Mouse (Mus musculus) spleen, embryonic (tissue): ENCODE measurements around the gene Dpy19l3.

Experiments used
- CTCF ChIA-PET: fragments of 350-600 bp; sonication (Branson Sonifier 250); formaldehyde crosslinking; loops from one replicate; lab custom pipeline; 2022; lab: Charles Lee

Dpy19l3 gene

DNA sequence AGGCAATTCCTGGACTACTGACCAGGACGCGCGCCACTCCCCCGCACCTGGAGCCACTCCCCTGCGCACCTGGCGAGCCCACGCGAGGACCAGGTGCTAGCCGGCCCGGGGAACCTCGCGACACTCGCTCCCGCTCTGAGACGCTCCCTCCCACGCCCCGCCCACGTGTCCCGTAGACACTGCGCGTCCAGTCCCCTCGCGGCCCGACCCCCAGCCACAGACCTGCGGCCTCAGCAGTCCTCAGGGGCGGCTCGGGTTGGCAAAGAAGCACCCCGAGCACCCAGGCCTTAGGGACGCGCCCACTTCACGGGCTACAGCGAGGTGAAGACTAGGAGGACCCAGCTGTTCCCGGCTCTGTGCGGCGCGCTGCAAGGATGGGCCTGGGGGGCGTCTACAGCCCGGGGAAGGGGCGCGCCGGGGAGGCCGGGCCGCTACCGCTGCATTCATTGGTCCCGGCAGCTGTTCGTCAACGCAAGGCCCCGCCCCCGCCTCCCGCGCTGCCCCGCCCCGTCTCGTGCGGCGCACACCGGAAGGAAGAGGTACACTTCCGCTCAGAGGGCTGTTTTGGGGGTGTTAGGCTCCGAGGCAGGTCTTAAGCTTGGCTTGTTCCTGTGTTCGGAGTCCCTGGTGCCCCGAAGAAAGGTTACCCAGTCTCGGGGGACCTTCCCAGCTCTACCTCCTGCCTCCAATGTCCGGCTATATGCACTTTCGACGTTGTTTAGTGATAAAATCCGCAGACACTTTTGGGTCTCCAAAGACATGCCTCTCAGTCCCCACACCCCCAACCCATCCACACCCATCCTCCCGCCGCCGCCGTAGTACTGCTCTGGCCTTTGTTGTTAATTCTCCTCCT, at the start of gene Dpy19l3:
Gene Dpy19l3, minus strand, starts transcription at position 422 of the 853 bp plus-strand sequence.
- CTCF ChIA-PET = interaction anchor here (0.7 kb wide), 1 partner anchor 727 kb away, joined by 3 read pairs; no protein-coding TSS in a partner anchor

- CTCF ChIA-PET = no interaction called here
These were observed 48.8 kb upstream of the Dpy19l3 start, which contains the start of gene Zfp507 for GRCm38 (mm10) chr7:35802906-35803595. Gene Zfp507 (minus strand): TSS chr7:35803003.

DNA sequence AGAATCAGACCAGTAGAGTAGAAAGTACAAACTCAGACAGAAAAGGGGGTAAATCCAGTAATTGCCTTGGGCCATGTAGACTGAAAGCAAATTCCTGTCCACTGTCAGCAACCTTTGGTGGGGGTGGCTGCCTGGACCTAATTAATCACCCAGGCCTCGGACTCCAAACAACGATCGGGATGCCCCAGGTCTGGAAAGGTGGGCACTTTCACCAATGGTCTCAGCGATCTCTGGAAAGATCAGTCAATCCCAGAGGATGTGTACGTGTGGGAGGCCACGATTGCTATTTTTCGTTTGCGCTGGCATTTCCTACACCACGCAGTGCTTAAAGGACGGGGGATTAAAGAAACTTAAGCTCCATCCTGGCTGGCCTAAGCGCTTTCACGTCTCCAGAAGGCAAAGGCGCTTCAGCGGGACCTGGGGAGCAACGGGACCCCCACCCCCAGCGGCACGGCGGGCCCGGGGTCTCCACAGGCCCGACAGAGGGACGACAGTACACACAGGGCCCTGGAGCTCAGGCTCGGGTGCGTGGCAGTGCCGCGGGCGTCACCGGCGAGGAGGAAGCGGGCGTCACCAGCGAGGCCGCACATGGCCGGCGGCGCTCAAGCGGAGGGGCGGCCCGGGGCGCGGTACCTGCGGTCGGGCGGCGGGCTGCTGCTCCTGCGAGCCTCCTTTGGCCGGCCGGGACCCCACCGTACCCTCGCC, 48.1 kb upstream of the Dpy19l3 start:
- CTCF ChIA-PET = no interaction called here

- CTCF ChIA-PET = no interaction called here
These were observed 41.9 kb upstream of the Dpy19l3 start for GRCm38 (mm10) chr7:35796123-35796522.

GRCm38 (mm10) chr7:35794145-35794664, 40.0 kb upstream of the Dpy19l3 start:
- CTCF ChIA-PET = no interaction called here

DNA sequence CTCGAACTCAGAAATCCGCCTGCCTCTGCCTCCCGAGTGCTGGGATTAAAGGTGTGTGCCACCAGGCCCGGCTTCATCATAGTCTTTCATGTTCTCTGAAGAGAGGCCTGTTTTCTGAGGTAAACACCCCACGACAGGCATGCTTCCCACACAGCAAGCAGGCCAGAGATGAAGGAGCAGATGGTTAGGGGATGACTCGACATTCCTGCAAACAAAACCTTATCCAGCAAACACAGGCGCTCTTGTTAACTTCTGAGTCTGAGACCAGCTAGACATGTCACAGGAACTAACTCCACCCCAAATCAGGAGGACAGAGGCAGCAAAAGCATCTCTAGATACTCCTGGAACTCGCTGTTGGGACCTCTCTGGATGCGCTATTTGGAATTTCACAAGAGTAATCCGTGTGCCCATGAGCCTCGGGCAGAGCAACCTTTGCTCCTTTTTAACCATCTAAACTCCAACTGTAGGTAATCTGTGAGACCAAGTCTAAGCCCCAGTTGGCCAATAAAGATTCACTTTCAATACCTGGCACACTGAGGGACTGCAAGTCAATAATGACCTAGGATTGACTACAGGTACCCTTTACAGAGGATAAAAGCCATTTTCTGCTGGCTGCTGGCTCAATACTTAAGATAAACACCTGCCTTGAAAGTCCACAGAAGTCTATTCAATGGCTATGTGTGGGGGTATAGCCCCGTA, 38.0 kb upstream of the Dpy19l3 start:
- CTCF ChIA-PET = no interaction called here

GRCm38 (mm10) chr7:35790926-35791325, 36.7 kb upstream of the Dpy19l3 start:
- CTCF ChIA-PET = no interaction called here

DNA sequence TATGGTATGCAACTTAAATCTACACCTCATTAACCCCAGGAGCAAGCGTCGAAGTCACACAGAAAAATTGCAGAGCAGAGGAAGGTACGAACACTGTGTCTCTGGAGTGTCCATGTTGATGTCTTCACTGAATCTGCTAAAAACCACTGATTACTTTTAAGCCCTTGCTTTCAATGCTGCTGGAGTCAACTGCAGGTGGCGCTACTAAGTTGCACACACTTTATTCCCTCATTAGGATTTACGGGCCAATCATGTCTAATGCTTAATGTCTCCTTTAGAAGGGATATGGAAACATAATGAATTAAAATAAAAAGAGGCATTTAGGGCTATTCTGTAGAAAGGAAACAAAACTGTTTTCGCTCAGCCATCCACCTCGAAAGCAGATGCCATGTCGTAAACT, 35.9 kb upstream of the Dpy19l3 start:
- CTCF ChIA-PET = no interaction called here

GRCm38 (mm10) chr7:35785579-35785978, 31.3 kb upstream of the Dpy19l3 start:
- CTCF ChIA-PET = no interaction called here

GRCm38 (mm10) chr7:35782252-35782651, 28.0 kb upstream of the Dpy19l3 start:
- CTCF ChIA-PET = no interaction called here

DNA sequence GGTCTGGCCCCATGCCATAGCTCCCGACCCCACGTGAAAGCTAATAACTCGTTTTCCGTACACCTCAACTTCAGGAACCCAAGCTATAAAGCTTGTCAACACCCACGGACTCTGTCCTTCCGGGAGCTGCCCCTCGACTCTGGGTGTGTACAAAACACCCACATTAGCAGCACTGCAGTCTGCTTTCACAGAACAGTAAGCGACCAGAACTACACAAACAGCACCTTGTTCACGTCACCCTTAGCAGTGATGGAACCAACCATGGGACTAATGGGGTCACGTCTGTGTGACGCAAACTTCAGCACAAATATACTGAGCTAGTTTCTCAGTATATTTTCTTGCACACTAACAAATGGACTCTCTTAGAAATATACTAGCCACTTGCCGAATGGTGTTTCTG, 19.9 kb upstream of the Dpy19l3 start:
- CTCF ChIA-PET = no interaction called here

GRCm38 (mm10) chr7:35772347-35772746, 18.1 kb upstream of the Dpy19l3 start:
- CTCF ChIA-PET = no interaction called here

DNA sequence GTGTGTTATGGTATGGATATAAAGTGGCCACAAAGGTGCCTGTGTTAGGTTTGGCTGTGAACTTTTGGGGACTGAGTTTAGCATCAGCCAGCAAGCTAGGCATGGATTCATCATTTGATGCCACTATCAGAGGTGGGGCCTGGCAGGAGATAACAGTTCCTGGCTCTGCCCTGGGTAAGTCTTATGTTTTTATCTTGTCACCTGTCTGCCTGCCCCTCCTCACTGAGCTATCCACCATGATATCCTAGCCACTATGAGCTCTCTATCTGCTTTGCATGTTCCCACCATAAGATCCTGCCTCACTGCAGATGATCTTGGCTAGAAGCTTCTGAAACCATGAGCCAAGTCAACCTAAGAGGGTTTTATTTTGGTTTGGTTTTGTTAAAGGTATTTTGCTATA, 16.9 kb upstream of the Dpy19l3 start:
- CTCF ChIA-PET = no interaction called here

DNA sequence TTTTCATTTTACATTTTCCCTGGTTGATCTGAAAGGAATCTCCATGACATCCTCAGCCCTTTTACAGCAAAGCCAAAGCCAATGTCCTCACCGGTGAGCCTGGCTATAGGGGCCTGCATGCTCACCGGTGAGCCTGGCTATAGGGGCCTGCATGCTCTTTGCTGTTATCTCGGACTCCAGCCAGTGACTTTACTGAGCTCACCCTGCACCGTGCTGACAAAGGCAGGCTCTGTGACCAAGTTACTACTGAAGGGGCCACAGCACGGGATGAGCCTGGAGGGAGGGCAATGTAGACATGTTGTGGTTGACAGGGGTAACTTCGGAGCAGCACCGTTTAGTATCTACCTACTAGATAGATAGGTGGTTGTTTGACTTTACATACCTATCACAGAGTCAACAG, 15.9 kb upstream of the Dpy19l3 start:
- CTCF ChIA-PET = no interaction called here

GRCm38 (mm10) chr7:35764461-35764860, 10.2 kb upstream of the Dpy19l3 start:
- CTCF ChIA-PET = no interaction called here

- CTCF ChIA-PET = no interaction called here
These were observed 7.5 kb upstream of the Dpy19l3 start for GRCm38 (mm10) chr7:35761801-35762200.

- CTCF ChIA-PET = no interaction called here
These were observed 5.3 kb upstream of the Dpy19l3 start for GRCm38 (mm10) chr7:35759602-35760001.

DNA sequence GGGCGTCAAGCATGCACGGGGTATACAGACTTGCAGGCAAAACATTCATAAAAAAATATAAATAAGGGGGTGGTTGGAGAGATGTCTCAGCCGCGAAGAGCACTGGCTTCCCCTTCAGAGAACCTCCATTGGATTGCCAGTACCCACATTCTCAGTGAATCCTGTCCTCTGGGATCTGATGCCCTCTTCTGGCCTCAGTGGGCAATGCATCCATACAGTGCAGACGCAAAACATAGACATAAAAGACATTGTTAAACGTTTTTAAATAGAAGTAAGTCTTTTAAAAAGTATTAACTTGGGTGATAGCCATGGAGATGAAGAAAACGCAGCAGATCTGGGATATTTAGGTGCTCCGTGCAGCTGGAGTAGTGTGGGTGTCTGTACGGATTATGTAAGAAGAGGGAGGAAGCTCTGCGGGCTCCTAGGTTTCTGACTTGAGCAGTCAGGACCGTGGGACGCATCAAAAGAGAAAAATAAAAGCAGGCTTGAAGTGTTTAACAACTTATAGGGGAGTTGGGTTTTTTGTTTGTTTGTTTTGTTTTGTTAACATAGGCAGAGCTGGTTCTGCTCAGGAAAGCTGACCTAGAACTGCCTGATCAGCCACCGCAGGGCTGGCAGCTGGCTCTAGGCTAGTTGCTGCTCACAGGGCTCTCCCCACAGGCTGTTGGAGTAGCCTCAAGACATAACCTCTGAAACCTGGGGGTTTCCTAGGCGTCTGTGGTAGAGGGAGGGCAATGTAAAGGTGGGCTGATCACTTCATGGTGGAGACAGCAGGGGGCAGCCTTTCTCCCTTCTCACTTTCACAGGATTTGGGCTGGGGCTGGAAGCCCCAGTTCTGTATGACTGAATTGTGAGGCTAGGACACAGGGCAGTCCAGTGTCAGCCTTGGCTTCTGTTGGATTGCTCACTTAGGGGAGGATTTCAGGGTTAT, 2.5 kb upstream of the Dpy19l3 start:
- CTCF ChIA-PET = interaction anchor here (0.7 kb wide), 1 partner anchor 15 kb away, joined by 5 read pairs; no protein-coding TSS in a partner anchor

DNA sequence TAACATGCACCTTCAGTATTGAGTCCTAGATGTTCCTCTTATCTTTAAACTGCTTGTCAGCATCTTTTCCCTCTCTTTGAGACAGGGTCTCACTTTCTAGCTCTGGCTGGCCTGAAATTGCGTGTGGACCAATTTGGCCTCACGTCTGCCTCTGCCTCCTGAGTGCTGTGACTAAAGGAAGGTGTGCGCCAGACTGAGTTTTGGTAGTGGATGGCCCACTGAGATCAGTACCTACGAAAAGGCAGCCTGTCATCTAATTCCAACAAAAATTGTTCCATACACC, 573 bp upstream of the Dpy19l3 start:
- CTCF ChIA-PET = no interaction called here

DNA sequence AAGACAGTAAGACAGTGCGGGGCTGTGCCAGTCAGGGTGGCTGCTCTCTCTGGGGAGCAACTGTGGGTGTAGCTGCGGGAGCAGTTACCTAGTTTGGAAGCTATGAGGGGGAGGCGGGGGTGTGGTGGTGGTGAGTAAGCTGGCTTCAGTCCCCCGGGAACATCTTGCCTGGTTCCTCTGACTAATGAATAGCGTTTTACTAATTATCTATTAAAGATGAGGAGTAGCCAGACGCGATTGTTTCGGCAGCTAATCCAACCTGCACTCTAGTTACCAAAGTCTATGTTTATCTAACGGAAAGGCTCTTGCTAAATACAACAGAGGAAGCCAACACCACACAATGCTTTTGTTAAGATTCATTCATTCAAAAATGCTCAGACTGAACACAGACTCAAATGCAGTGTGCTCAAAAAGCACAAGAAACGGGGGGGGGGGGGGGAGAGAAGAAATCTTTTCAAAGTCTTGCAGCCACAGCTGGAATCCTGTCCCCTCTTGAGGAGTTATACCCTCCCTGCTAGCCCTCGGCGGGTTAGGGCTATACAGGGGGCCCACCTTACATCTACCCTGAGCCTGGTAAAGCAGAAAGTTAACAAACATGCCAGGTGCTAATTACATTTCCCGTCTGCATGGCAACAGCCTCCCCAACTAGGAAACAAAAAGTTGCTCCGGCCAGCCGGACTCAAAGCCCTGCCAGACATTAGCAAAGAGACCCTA, 778 bp downstream of the Dpy19l3 start:
- CTCF ChIA-PET = interaction anchor here (0.6 to 0.7 kb wide), 2 partner anchors 726 to 866 kb away, joined by 3 to 6 read pairs; no protein-coding TSS in a partner anchor
